Mouse (Mus musculus): ENCODE data around the gene Artn. TPM values are rescaled to one million over a fixed set of nuclear protein-coding genes. Genes with fewer than 3 reads are reported as not detected.

Artn gene
- polyA plus RNA-seq (2012; rRNA removed) = 0.26 and 0.27 TPM in 2 replicates

DNA sequence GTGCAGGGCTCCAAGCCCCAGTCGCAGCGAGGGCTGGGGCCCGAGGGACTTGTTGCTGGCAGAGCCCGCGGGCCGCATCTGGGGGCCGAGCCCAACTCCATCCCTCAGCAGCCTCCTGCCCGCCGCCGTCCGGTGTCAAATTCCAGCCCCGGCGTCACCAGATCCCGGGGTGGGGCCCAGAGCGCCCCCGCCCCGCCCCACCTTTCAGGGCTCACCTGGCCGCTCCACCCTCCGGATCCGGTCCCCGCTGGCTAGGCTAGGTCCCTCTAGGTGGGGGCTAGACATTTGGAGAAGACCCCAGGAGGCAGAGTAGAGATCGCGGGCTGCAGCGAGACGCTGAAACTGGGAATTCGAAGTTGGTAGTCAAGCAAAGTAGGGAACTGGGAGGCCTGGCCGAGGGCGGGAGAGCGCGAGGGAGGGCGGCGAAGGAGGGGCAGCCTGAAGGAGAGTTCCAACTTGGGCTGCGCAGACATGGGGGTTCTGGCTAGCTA is at the start of gene Artn:
Gene Artn (minus strand): TSS at position 373 of the 491 bp plus-strand sequence.
- H3K4me3 ChIP-seq (ENCODE audit: control insufficient read depth, insufficient read depth, low read length) = no peak within 1 kb of the TSS
- TF ChIP-seq CTCF (IDR thresholded peaks at IDR 0.05; ENCODE audit: borderline replicate concordance, control insufficient read depth, extremely low read depth, insufficient read depth, low read length, poor library complexity) (no peak), POLR2A (IDR thresholded peaks at IDR 0.05; ENCODE audit: control insufficient read depth, extremely low read depth, insufficient read depth, low read length, poor library complexity) (no peak)
- no peak for DNase-seq
- H3K27me3 ChIP-seq (ENCODE audit: control insufficient read depth, insufficient read depth, low read length) = peaks cover 12% of the 10 kb centered on the region; the same call in 1 of the 2 replicates
- peaks cover 3% of the 10 kb centered on the region; the same call in 1 of the 2 replicates for H3K4me1 ChIP-seq (replicated peaks; ENCODE audit: control insufficient read depth, insufficient read depth, low read length)
- H3K27ac ChIP-seq (ENCODE audit: control insufficient read depth, insufficient read depth, low read length) = no peak within 1 kb of the TSS
- no peaks in the 10 kb centered on the region for H3K36me3 ChIP-seq (ENCODE audit: control insufficient read depth, insufficient read depth, low read length)
- WGBS = 8% methylated on average over 33 of the region's 33 CpGs

DNA sequence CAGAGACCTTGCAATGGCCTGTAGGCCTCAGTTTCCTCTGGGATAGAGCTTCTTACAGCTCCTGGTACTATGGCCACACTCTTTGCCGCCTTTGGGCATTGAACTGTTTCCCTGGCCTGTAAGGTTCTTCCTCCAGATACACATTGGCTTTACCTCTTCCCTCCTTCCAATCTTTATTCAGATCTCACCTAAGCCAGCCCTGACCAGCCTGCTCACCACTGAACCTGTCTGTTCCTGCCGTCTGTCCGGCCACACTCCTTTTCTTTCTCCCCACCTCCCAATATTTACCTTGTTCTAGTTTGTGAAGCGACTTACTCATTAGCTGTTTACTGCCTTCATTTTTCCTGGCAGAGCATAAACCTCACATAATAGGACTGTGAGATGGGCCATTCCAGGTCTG is 49.6 kb upstream of the Artn start:
- H3K27me3 ChIP-seq (ENCODE audit: control insufficient read depth, insufficient read depth, low read length) = no peaks in the 10 kb centered on the region
- H3K27ac ChIP-seq (ENCODE audit: control insufficient read depth, insufficient read depth, low read length) = no peak overlapping the region
- no peaks in the 10 kb centered on the region for H3K36me3 ChIP-seq (ENCODE audit: control insufficient read depth, insufficient read depth, low read length)
- no peak for DNase-seq
- WGBS = 99% methylated on average over 4 of the region's 4 CpGs
- H3K4me1 ChIP-seq (replicated peaks; ENCODE audit: control insufficient read depth, insufficient read depth, low read length) = no peaks in the 10 kb centered on the region
- no peak for TF ChIP-seq POLR2A (IDR thresholded peaks at IDR 0.05; ENCODE audit: control insufficient read depth, extremely low read depth, insufficient read depth, low read length, poor library complexity)
- no peak for TF ChIP-seq CTCF (IDR thresholded peaks at IDR 0.05; ENCODE audit: borderline replicate concordance, control insufficient read depth, extremely low read depth, insufficient read depth, low read length, poor library complexity)
- no peak overlapping the region for H3K4me3 ChIP-seq (ENCODE audit: control insufficient read depth, insufficient read depth, low read length)

DNA sequence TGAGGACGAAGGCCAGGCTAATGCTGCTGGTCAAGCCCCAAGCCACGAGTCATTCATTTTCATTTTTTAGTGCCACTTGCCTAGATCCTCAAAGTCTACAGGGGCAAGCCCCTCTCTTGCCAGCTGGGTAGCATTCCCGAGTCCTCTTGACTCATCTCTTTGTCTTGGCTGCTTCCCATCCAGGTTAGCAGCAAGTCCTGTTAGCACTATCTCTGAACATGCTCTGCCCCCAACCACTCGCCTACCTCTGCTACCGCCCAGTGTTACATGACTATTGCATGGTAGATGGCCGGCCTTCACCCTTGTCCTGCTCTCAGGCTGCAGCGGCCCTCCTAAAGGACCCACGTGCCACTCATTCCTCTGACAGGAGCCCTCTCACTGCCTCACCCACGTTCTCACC is 48.7 kb upstream of the Artn start:
- no peaks in the 10 kb centered on the region for H3K36me3 ChIP-seq (ENCODE audit: control insufficient read depth, insufficient read depth, low read length)
- no peak overlapping the region for H3K27ac ChIP-seq (ENCODE audit: control insufficient read depth, insufficient read depth, low read length)
- no peaks in the 10 kb centered on the region for H3K4me1 ChIP-seq (replicated peaks; ENCODE audit: control insufficient read depth, insufficient read depth, low read length)
- DNase-seq = no peak
- H3K27me3 ChIP-seq (ENCODE audit: control insufficient read depth, insufficient read depth, low read length) = no peaks in the 10 kb centered on the region
- WGBS = 96% methylated on average over 9 of the region's 9 CpGs
- TF ChIP-seq CTCF (IDR thresholded peaks at IDR 0.05; ENCODE audit: borderline replicate concordance, control insufficient read depth, extremely low read depth, insufficient read depth, low read length, poor library complexity) (no peak), POLR2A (IDR thresholded peaks at IDR 0.05; ENCODE audit: control insufficient read depth, extremely low read depth, insufficient read depth, low read length, poor library complexity) (no peak)
- no peak overlapping the region for H3K4me3 ChIP-seq (ENCODE audit: control insufficient read depth, insufficient read depth, low read length)

DNA sequence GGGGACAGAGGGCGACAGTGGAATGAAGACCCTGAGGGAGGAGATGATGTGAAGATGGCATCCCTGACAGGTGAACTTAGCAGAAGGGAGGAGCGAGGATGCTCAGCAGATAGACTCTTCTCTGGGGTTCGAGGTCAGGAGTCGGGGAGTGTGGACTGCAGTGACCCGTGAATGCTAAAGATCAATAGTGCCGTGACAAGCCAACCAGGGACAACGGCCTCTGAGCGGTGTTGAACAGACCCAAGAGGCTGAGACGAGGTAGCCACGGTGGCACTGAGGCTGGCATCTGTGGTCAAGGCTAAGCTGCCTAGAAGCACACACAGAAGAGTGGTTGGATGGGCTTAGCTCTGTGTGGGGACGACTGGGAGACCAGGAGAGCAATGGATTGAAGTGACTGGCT is 48.3 kb upstream of the Artn start:
- no peaks in the 10 kb centered on the region; the same call in 1 of the 2 replicates for H3K4me1 ChIP-seq (replicated peaks; ENCODE audit: control insufficient read depth, insufficient read depth, low read length)
- WGBS = 98% methylated on average over 11 of the region's 11 CpGs

GRCm38 (mm10) chr4:117977371-117977770 is 47.8 kb upstream of the Artn start:
- no peak for DNase-seq
- TF ChIP-seq POLR2A (IDR thresholded peaks at IDR 0.05; ENCODE audit: control insufficient read depth, extremely low read depth, insufficient read depth, low read length, poor library complexity) (no peak), CTCF (IDR thresholded peaks at IDR 0.05; ENCODE audit: borderline replicate concordance, control insufficient read depth, extremely low read depth, insufficient read depth, low read length, poor library complexity) (no peak)
- no peak overlapping the region for H3K27ac ChIP-seq (ENCODE audit: control insufficient read depth, insufficient read depth, low read length)
- H3K4me1 ChIP-seq (replicated peaks; ENCODE audit: control insufficient read depth, insufficient read depth, low read length) = no peaks in the 10 kb centered on the region; the same call in 1 of the 2 replicates
- H3K27me3 ChIP-seq (ENCODE audit: control insufficient read depth, insufficient read depth, low read length) = no peaks in the 10 kb centered on the region
- no peaks in the 10 kb centered on the region for H3K36me3 ChIP-seq (ENCODE audit: control insufficient read depth, insufficient read depth, low read length)
- 98% methylated on average over 9 of the region's 9 CpGs for WGBS
- no peak overlapping the region for H3K4me3 ChIP-seq (ENCODE audit: control insufficient read depth, insufficient read depth, low read length)

More for the DNA sequence above, 48.3 kb upstream of the Artn start:
- no peak for DNase-seq
- no peaks in the 10 kb centered on the region for H3K36me3 ChIP-seq (ENCODE audit: control insufficient read depth, insufficient read depth, low read length)
- H3K27me3 ChIP-seq (ENCODE audit: control insufficient read depth, insufficient read depth, low read length) = no peaks in the 10 kb centered on the region
- no peak overlapping the region for H3K4me3 ChIP-seq (ENCODE audit: control insufficient read depth, insufficient read depth, low read length)
- no peak overlapping the region for H3K27ac ChIP-seq (ENCODE audit: control insufficient read depth, insufficient read depth, low read length)
- TF ChIP-seq POLR2A (IDR thresholded peaks at IDR 0.05; ENCODE audit: control insufficient read depth, extremely low read depth, insufficient read depth, low read length, poor library complexity) = no peak
- no peak for TF ChIP-seq CTCF (IDR thresholded peaks at IDR 0.05; ENCODE audit: borderline replicate concordance, control insufficient read depth, extremely low read depth, insufficient read depth, low read length, poor library complexity)

DNA sequence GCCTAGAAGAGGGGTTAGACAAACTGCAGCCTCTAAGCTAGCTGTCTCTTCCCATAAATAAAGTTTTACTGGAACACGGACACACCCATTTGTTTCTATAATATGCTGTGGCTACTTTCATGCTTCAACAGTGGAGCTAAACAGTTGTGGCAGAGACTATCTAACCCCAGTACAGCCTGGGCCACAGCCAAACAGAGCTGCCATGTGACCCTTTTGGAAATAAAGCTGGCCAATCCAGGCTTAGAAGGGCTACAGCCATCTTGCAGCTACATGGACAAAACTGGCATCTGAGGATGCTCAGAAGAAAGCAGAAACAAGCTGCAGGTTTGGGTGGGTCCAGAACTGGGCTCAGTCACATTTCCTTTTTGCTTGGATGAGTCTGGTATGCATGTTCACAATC is 46.3 kb upstream of the Artn start:
- 89% methylated on average over 1 of the region's 1 CpGs for WGBS
- TF ChIP-seq CTCF (IDR thresholded peaks at IDR 0.05; ENCODE audit: borderline replicate concordance, control insufficient read depth, extremely low read depth, insufficient read depth, low read length, poor library complexity) = no peak
- TF ChIP-seq POLR2A (IDR thresholded peaks at IDR 0.05; ENCODE audit: control insufficient read depth, extremely low read depth, insufficient read depth, low read length, poor library complexity) = no peak
- Histone ChIP-seq H3K4me1 (replicated peaks; ENCODE audit: control insufficient read depth, insufficient read depth, low read length) (no peaks in the 10 kb centered on the region; the same call in 1 of the 2 replicates), H3K27ac (ENCODE audit: control insufficient read depth, insufficient read depth, low read length) (no peak overlapping the region), H3K4me3 (ENCODE audit: control insufficient read depth, insufficient read depth, low read length) (no peak overlapping the region), H3K36me3 (ENCODE audit: control insufficient read depth, insufficient read depth, low read length) (no peaks in the 10 kb centered on the region), H3K27me3 (ENCODE audit: control insufficient read depth, insufficient read depth, low read length) (no peaks in the 10 kb centered on the region)
- DNase-seq = no peak

GRCm38 (mm10) chr4:117974719-117975118 is 45.2 kb upstream of the Artn start:
- no peak for DNase-seq
- H3K27me3 ChIP-seq (ENCODE audit: control insufficient read depth, insufficient read depth, low read length) = no peaks in the 10 kb centered on the region
- WGBS = 90% methylated on average over 5 of the region's 5 CpGs
- no peak overlapping the region for H3K27ac ChIP-seq (ENCODE audit: control insufficient read depth, insufficient read depth, low read length)
- no peaks in the 10 kb centered on the region; the same call in 1 of the 2 replicates for H3K4me1 ChIP-seq (replicated peaks; ENCODE audit: control insufficient read depth, insufficient read depth, low read length)
- H3K4me3 ChIP-seq (ENCODE audit: control insufficient read depth, insufficient read depth, low read length) = no peak overlapping the region
- H3K36me3 ChIP-seq (ENCODE audit: control insufficient read depth, insufficient read depth, low read length) = no peaks in the 10 kb centered on the region
- no peak for TF ChIP-seq CTCF (IDR thresholded peaks at IDR 0.05; ENCODE audit: borderline replicate concordance, control insufficient read depth, extremely low read depth, insufficient read depth, low read length, poor library complexity)
- TF ChIP-seq POLR2A (IDR thresholded peaks at IDR 0.05; ENCODE audit: control insufficient read depth, extremely low read depth, insufficient read depth, low read length, poor library complexity) = no peak

Data from thymus, adult 2 months (tissue).